Mouse (Mus musculus) heart, postnatal 0 days (tissue): Measurements from ENCODE around the gene Trim68.

Experiments used
- CTCF ChIP-seq: IDR thresholded peaks from 2 replicates; pipeline ENCODE4 v1.5.1; 2016; ENCODE audit warnings: antibody characterized with exemption, control low read depth, low read depth
- EP300 ChIP-seq: IDR thresholded peaks from 2 replicates; pipeline ENCODE4 v1.6.1; 2016; ENCODE audit warnings: antibody characterized with exemption, low read depth

DNA sequence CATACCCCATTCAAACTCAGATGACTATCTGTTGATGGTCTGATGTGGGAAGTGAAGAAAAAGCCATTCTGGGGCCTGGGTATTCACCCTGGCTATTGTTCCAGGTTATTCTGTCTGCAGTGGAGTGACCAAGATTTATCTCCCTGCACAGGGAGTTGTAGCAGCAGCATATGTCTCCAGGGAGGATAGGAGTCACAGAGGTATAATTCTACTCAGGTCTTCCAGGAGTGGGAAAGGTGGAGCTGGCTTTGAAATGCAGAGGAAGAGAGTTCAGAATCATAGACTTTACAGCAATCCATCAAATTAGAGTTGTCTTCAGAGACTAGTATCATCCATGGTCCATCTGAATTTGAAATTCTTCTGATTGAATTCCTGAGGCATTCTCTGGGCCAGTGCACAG, 40.3 kb upstream of the Trim68 start, which contains the start of gene Olfr559:
- TF ChIP-seq EP300 (no peak), CTCF (no peak)
